Mouse (Mus musculus) heart, adult 8-10 months (tissue): ENCODE measurements around the gene Dhdds. TPM values are rescaled to one million over a fixed set of nuclear protein-coding genes. Genes with fewer than 3 reads are reported as not detected.

Experiments
- DNase-seq: peaks from one replicate; pipeline ENCODE4 v3.0.0; 2022; ENCODE audit warnings: low spot score
- total RNA-seq, 4 experiments: library from RNA; stranded (reverse); gene quantifications; 2 replicates each; pipeline ENCODE4 v1.2.4; 2022

Dhdds gene
- total RNA-seq, 4 experiments from 2014 or later: 33.6 to 44.8 (median 36.3) TPM

DNA sequence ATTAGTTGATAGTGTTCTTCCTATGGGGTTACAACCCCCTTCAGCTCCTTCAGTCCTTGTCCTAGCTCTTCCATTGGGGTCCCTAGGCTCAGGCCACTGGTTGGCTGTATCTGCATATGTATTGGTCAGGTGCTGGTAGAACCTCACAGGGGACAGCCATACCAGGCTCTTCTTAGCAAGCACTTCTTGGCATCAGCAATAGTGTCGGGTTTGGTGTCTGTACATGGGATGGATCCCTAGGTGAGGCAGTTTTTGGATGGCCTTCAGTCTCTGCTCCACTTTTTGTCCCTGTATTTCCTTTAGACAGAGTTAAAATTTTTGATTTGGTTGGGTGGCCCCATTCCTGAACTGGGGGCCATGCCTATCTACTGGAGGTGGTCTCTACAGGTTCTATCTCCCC is 41.8 kb downstream of the Dhdds start:
- no peak for DNase-seq

DNA sequence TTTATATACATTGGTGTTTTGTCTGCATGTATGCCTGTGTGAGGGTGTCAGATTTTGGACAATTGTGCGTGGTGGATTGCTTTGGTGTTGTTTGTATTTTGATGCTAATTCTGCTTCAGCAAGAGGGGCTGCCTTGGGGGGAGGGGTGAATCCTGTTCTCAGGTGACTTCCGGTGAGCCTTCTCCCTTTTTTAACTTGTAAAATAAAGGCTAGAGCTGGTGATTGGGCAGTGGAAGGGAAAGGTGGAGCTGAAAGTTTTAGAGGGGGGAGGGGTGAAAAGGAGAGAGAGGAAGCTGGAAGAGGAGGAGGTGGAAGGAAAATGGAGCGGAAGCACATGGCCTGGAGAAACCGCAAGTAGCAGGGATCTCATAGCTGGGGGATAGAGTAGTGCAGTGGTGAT is 44.4 kb downstream of the Dhdds start:
- DNase-seq: no peak

DNA sequence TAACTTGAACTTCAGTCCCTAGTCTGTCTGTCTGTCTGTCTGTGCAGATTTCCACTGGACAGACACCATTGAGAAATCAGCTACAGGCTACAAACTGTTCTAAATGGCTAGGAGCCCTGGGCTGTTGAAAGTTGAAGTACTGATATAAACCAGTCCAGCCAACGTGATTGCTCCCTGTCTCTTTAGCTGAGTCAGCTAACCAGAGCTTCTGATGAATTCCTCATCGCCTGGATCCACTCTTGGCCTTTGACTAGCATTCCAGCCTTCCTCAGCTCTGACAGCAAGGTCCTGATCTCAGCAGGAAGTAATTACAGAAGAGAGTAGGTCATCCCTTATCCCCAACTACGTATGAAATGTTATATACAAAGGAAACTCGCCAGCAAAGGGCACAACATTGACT is 54.0 kb downstream of the Dhdds start:
- DNase-seq: no peak

DNA sequence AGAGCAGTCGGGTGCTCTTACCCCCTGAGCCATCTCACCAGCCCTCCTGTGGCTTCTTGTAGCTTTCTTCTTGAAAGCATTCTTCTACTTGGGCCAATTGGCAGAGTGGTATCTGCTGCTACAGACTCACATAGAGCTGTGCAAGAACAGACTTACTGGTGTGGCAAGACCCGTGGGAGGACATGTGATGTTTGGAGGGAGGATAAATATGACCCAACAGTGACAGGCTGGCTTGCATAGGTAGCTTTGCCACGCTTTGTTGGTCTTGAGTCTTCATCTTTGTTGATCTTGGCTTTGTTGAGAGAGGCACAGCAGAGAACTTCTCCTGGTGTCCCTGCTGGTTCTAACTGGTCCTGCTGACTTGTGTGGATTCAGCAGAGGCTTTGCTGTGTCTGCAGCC is 56.9 kb downstream of the Dhdds start:
- no peak for DNase-seq

DNA sequence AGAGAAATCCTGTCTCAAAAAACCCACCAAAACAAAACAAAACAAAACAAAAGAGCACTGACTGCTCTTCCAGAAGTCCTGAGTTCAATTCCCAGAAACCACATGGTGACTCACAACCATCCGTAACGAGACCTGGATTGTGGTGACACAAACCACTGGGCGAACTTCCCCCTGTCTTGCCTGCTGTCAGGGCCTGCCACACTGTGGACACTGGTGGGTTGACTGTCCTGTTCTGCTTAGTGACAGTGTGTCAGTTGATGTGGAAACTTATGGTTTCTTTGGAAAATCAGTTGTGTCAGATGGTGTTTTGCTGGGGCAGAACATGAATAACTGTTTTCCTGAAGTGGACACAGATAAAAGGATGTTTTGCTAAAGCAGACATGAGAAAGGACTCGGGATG is 58.0 kb downstream of the Dhdds start:
- DNase-seq: no peak

DNA sequence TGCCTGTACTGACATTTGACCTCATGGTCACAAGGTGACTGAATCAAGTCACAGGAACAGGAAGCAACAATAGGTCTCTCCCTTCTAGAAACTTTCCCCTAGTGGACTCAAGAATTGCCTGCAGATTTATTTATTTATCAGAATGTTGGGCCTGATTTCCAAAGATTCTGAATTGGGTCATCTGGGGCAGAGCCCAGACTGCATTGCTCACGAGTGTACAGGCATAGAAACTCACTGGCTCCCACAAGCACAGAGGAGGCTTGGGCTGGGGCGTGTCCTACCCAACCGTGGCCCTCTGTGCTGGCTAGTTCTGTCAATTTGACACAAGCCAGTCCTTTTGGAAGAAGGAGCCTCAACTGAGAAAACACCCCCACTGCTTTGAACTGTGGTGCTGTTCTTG is 59.1 kb downstream of the Dhdds start:
- peak; percentile 11 for DNase-seq

DNA sequence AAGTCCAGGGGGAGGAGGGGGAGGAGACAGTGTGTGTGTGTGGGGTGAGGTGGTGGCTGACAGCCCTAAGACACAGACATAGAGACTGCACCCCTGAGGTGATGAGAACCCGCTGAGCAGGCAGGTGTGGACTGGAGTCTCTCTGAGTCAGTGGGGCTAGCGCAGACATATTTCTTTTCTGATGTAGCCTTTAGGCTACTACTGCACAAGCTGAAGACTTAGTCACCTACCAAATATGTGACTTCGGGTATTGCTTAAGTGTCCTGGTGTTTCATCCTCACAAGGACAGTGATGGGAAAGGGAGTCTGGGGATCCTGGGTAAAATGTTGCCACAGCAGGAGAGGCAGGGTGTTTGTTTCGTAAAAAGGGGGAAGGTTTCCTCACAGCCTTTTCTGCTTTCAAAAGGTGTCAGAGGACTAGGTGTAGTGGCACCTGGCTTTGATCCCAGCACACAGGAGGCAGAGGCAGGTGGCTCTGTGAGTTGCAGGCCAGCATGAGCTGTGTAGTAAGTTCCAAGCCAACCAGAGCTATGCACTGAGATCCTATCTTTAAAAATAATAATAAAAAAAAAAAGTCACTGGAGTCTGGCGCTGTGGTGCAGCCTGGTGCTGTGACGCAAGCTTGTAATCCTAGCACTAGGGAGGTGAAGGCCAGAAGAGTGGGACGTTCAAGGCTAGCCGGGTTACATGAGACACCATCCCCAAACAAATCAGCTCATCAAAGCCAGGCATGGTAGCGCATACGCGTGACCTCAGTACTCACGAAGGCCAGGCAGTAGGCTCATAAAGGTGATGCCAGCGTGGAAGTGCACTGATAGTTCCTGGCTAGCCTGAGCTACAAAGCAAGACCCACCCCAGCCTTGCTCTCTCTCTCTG is 60.1 kb downstream of the Dhdds start:
- DNase-seq: no peak

DNA sequence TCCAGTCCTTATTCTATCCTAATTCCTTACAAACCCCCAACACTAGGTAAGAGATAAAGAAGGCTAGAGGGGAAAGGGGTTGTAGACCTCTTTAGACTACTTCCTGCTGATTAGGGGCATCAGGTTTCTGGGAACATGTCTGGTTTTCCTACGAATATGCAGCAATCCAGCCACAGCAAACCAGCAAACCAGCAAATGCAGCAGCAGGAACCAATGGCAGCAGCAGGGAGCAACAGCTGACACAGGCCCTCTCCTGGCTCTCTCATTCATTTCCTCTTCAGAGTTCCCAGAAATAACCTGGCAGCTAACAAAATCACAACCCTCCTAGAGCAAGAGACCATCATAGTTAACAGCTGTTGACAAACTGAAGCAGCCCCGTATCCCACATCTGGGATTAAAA is 62.6 kb downstream of the Dhdds start:
- DNase-seq: no peak

DNA sequence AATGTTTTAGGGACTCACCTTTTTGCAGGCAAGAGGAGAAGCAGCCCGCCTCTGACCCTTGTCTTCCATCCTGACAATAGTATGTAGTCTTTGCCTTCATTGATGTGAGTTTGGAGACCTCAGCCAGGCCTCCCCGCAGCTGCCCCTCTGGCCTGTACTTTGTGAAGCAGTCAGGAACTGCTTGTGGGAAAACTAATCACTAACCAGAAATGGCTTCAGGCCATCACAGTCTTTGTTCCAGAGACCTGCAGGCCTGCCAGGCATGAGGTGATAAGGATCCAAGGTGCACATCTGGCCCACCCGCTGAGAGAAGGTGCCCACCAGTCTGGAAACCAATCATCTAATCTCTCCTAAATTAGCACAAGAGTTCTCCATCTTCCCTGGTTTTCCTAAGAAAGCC is 68.9 kb downstream of the Dhdds start:
- no peak for DNase-seq

DNA sequence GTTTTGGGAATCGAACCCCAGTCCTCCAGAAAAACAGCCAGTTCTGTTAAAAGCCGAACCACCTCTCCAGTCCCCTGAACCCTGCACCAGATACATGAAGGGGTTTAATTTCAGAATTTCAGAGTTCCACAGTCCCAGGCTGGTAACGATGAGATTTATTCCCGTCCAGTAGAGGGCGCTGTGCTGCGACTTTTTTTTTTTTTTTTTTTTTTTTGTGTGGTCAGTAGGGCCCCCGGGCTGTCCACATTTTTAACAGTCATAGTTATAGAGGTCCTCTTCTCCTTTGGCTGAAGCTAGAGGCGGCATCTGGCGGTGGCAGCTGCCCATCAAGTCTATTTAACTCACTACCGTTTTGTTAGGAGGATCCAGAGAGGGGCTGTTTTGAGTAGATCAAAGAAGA is 69.4 kb downstream of the Dhdds start:
- no peak for DNase-seq

DNA sequence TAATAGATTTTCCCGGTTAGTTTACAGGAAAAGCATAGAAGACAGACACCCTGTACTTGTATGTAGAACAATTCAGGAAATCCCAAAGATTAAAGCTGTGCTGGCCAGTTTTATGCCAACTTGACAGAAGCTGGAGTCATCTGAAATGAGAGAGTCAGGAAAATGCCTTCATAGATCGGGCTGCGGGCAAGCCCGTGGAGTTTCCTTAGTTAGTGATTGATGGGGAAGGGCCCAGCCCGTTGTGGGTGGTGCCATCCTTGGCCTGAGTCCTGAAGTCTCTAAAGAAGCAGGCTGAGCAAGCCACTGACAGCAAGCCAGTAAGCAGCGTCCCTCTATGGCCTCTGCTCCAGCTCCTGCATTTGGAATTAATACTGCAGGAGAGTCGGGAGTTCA is 71.4 kb downstream of the Dhdds start:
- no peak for DNase-seq

DNA sequence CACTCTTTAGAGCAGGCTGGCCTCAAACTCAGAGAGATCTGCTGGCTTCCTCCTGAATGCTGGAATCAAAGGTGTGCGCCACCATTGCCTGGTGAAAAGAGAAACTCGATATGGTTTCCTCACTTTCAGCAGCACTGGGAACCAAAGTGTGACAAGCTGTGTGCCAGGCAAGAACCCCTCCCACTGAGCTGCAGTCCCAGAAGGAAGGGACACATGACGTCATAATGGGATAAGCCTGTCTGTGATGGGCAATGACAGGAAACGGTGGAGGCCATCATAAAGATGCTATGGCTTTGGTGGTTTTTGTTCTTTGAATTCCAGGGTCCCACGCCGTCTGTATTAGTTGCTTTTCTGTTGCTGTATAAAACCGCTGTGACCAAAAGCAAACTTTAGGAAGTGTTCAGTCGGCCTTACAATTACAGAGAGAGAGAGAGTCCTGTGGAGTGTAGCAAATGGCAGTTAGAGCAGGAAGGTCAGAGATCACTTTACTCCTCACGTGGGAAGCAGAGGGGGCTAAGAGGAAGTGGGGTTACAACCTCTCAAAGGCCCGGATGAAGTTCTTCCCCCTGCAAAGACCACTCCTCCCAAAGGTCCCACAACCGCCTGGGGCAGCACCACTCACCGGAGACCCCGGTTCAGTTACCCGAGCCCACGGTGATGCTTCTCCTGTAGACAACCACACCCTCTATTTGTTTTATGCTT is 72.0 kb downstream of the Dhdds start:
- DNase-seq: no peak

DNA sequence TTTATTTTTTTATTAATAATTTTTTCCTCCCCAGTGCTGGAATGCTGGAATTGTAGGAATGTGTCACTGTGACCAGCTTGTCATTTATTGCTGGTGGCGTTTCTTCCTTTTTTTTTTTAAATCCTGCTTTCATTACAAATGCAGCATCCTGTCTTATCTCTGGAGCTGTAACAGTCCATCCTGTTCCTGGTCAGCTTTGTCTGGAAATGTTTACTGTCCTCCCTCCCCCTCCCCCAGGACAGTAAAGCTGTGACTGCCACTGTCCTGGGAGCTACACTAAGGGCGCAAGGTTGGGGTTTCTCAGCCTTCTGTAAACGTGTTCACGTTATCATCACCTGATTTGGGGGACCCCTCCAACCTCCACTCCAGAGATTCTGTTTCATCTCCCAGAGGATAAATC is 75.5 kb downstream of the Dhdds start:
- DNase-seq: no peak

DNA sequence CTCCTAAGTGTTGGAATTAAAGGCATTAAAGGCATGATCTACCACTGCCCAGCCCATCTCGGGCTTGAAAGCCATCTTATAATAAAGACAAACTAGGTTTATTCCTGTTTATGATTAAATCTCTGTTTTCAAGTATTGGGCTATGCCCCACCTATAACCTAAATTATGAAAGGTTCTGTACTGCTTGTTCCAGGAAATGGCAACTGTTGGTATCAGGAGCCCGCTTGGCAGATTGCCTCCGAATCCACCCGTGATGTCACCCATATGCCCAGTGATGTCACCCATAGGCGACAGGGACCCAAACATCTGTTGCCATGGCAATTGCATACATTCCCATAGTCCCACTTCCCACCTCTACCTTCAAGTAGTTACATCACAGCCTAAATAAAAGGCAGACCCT is 77.0 kb downstream of the Dhdds start:
- DNase-seq: no peak

Other genes with a start within 250 kb of the Dhdds start
- gene Arid1a, start 244.1 kb downstream of the Dhdds start, total RNA-seq: 10 to 100 TPM; 35.4 to 40.0 (median 37.0) TPM
- 1 to 10 TPM; 4.0 to 6.5 (median 4.7) TPM for gene Rps6ka1, start 113.1 kb downstream of the Dhdds start, total RNA-seq
- 100 to 1,000 TPM; 101 to 125 (median 116) TPM for gene Hmgn2, start 32.3 kb downstream of the Dhdds start, total RNA-seq
- not detected for gene Lin28a, start 17.9 kb upstream of the Dhdds start, total RNA-seq
- not detected for gene Zfp683, start 52.9 kb upstream of the Dhdds start, total RNA-seq
- under 1 TPM in 1 of 4 experiments, not detected in 3; 0.50 TPM for gene Crybg2, start 59.9 kb upstream of the Dhdds start, total RNA-seq
- gene Cd52, start 94.2 kb upstream of the Dhdds start, total RNA-seq: 1 to 10 TPM; 1.6 to 4.8 (median 2.7) TPM
- gene Ubxn11, start 101.7 kb upstream of the Dhdds start, total RNA-seq: 1 to 10 TPM; 1.5 to 3.5 (median 2.5) TPM
- 10 to 100 TPM; 31.3 to 41.3 (median 35.0) TPM for gene Sh3bgrl3, start 127.9 kb upstream of the Dhdds start, total RNA-seq
- gene Cep85, start 186.2 kb upstream of the Dhdds start, total RNA-seq: 10 to 100 TPM; 58.4 to 62.7 (median 60.5) TPM
- not detected for gene Gm7534, start 202.1 kb upstream of the Dhdds start, total RNA-seq
- gene Catsper4, start 226.5 kb upstream of the Dhdds start, total RNA-seq: under 1 TPM in 1 of 4 experiments, not detected in 3; 0.14 TPM
- 1 to 10 TPM; 7.5 to 9.2 (median 8.5) TPM for gene Cnksr1, start 237.5 kb upstream of the Dhdds start, total RNA-seq
- gene E130218I03Rik, start 242.7 kb upstream of the Dhdds start, total RNA-seq: not detected
- gene Zfp593, start 244.7 kb upstream of the Dhdds start, total RNA-seq: 1 to 10 TPM; 3.8 to 4.3 (median 4.0) TPM
- not detected for gene Gm30191, start 246.0 kb upstream of the Dhdds start, total RNA-seq